Mouse (Mus musculus) heart, postnatal 0 days (tissue): ENCODE data around the gene Mafg. TPM values are rescaled to one million over a fixed set of nuclear protein-coding genes. Genes with fewer than 3 reads are reported as not detected.

ENCODE experiments used
- ATAC-seq: fragments of 200-750 bp; cut with Nextera tagmentation; 2 replicates; pipeline ENCODE4 v1.8.0; 2017; ENCODE audit warnings: low read depth, moderate number of reproducible peaks, moderate library complexity; ENCODE audit not compliant: insufficient read depth
- DNase-seq: peaks from one replicate; pipeline ENCODE4 v3.0.0-alpha.2; 2016; ENCODE audit warnings: low spot score
- H3K27ac ChIP-seq: fragments of 300-500 bp; sonication (generic); 2 replicates; pipeline ENCODE4 v1.5.1; 2014; ENCODE audit warnings: low read depth, mild to moderate bottlenecking
- H3K27me3 ChIP-seq: fragments of 300-500 bp; sonication (generic); 2 replicates; pipeline ENCODE4 v1.6.1; 2014; ENCODE audit warnings: low read length, mixed read lengths; ENCODE audit not compliant: control insufficient read depth, insufficient read depth
- H3K36me3 ChIP-seq: fragments of 300-500 bp; sonication (generic); replicated peaks from 2 replicates; pipeline ENCODE4 v1.6.1; 2014; ENCODE audit warnings: low read length, mixed read lengths; ENCODE audit not compliant: control insufficient read depth, insufficient read depth
- H3K4me1 ChIP-seq: fragments of 300-500 bp; sonication (generic); 2 replicates; pipeline ENCODE4 v1.6.1; 2014; ENCODE audit warnings: antibody characterized with exemption; ENCODE audit not compliant: control insufficient read depth, insufficient read depth
- H3K4me2 ChIP-seq: fragments of 300-500 bp; sonication (generic); 2 replicates; pipeline ENCODE4 v1.6.1; 2014; ENCODE audit warnings: low read depth, mild to moderate bottlenecking, low read length, moderate library complexity
- H3K4me3 ChIP-seq: fragments of 300-500 bp; sonication (generic); 2 replicates; pipeline ENCODE4 v1.5.1; 2014; ENCODE audit warnings: low read depth, low read length
- H3K9ac ChIP-seq: fragments of 300-500 bp; sonication (generic); replicated peaks from 2 replicates; pipeline ENCODE4 v1.6.1; 2014; ENCODE audit warnings: low read depth, low read length, mixed read lengths
- H3K9me3 ChIP-seq: fragments of 300-500 bp; sonication (generic); replicated peaks from 2 replicates; pipeline ENCODE4 v1.6.1; 2016; ENCODE audit warnings: low read length; ENCODE audit not compliant: control insufficient read depth
- CTCF ChIP-seq: IDR thresholded peaks from 2 replicates; pipeline ENCODE4 v1.5.1; 2016; ENCODE audit warnings: antibody characterized with exemption, control low read depth, low read depth
- EP300 ChIP-seq: IDR thresholded peaks from 2 replicates; pipeline ENCODE4 v1.6.1; 2016; ENCODE audit warnings: antibody characterized with exemption, low read depth
- WGBS: fragments of 180-500 bp; shearing (Covaris S2); extraction: QIAGEN DNeasy Blood & Tissue Kit; methylation state at CpG from one replicate; pipeline ENCODE4 v1.1.7; 2014; 5-methylcytosine and 5-hydroxymethylcytosine counted together
- polyA plus RNA-seq: library from polyadenylated mRNA; unstranded; fragments of >200 nt; fragmentation: Nextera tagmentation; extraction: Ambion mirVana; gene quantifications from 2 replicates; pipeline ENCODE4 v1.2.1, GENCODE M21; 2015
- total RNA-seq: library from RNA; depleted of rRNA; stranded (reverse); fragments of >200 nt; gene quantifications from 2 replicates; pipeline ENCODE4 v1.2.3, GENCODE M21; 2014; ENCODE audit warnings: low replicate concordance

Gene Mafg
- total and polyA plus RNA-seq, 2 experiments from 2014 or later = 13.6 to 37.7 TPM

- Histone ChIP-seq H3K4me1 (peaks cover 12% of the 10 kb centered on the region), H3K36me3 (peaks cover 54% of the 10 kb centered on the region), H3K9me3 (no peaks in the 10 kb centered on the region), H3K27me3 (no peaks in the 10 kb centered on the region), H3K4me3 (peak within 1 kb of the TSS; percentile 88), H3K27ac (peak within 1 kb of the TSS; percentile 84), H3K4me2 (peak within 1 kb of the TSS; percentile 99), H3K9ac (peak within 1 kb of the TSS; percentile 70)
- DNase-seq = peak; percentile 82
- ATAC-seq = peak; percentile 97
- WGBS = under 1% methylated on average over 56 of the region's 56 CpGs
- TF ChIP-seq CTCF (no peak), EP300 (peak; percentile 53; the same call in 1 of the 2 replicates)
These were observed 15.8 kb downstream of the Mafg start, which contains the start of gene Pcyt2 for GRCm38 (mm10) chr11:120617519-120618112. Gene Pcyt2 (minus strand): TSS chr11:120617936.

DNA sequence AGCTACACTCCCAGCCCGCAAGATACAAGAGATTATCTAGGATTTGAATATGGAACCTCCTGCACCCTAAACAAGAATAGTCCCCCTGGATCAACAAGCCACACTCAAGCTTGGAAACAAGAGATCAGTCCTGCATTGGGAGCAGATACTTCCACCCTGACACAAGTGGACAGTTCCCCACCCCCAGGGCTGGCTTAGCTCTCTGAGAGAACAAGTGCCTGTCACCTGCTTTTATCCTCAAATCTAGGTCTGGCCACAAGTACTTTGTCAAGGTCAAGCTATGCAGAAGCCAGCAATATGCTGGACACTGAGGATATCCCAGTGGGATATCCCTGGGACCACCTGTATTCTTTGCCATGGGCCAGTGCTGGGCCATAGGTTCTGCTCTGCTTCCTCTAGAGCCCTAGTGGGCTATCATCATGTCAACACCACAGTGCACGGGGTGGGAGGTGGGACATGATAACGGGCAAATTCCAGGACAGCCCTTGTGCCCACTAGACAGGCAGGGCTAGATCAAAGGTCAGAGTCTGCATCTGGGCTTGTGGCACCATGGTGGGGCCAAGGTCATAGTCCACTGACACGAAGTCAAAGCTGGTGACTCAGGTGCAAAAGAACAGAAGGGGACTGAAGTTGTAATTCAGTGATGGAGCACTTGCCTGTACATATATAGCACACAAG lies 16.6 kb downstream of the Mafg start:
- 36% methylated on average over 4 of the region's 4 CpGs for WGBS
- ATAC-seq (no peak), DNase-seq (no peak)
- Histone ChIP-seq H3K4me3 (peak overlapping the region; percentile 88), H3K4me1 (peaks cover 12% of the 10 kb centered on the region), H3K27ac (peak overlapping the region; percentile 84), H3K4me2 (peak overlapping the region; percentile 99), H3K9ac (peak overlapping the region; percentile 70; the same call in 1 of the 2 replicates), H3K27me3 (no peaks in the 10 kb centered on the region), H3K36me3 (peaks cover 59% of the 10 kb centered on the region), H3K9me3 (no peaks in the 10 kb centered on the region)
- TF ChIP-seq CTCF (no peak), EP300 (no peak)

DNA sequence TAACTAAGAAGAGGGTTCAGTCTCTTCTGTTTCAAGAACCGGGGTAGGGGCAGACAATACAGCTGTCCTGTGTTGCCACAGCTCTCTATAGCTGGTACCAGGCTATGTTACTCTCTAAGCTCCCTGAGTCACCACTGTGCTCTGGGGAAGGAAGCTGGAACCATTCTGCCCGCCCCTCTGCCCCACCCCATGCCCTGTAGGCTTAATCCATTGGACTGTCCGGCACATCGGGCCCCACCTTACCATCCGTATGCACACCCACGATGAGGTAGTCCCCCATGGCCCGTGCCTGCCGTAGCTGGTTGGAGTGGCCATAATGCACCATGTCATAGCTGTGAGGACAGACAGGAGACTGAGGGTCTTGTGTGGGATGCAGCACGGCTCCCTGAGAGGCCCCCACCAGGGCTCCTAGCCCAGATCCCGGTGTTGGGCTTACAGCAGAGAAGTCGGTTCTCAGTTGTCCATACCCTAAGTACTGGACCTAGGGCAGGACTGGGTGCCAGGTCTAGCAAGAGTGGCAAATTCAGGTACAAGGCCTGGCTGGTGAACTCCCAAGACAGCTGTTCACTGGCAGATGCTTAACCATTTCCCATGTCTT lies 17.7 kb downstream of the Mafg start:
- DNase-seq (no peak), ATAC-seq (no peak)
- WGBS = 90% methylated on average over 11 of the region's 11 CpGs
- H3K27me3 ChIP-seq = no peaks in the 10 kb centered on the region
- H3K27ac ChIP-seq = no peak overlapping the region
- peaks cover 59% of the 10 kb centered on the region for H3K36me3 ChIP-seq
- peaks cover 12% of the 10 kb centered on the region for H3K4me1 ChIP-seq
- no peak overlapping the region for H3K9ac ChIP-seq
- no peaks in the 10 kb centered on the region for H3K9me3 ChIP-seq
- no peak overlapping the region for H3K4me2 ChIP-seq
- H3K4me3 ChIP-seq = no peak overlapping the region
- no peak for TF ChIP-seq CTCF
- TF ChIP-seq EP300 = no peak

DNA sequence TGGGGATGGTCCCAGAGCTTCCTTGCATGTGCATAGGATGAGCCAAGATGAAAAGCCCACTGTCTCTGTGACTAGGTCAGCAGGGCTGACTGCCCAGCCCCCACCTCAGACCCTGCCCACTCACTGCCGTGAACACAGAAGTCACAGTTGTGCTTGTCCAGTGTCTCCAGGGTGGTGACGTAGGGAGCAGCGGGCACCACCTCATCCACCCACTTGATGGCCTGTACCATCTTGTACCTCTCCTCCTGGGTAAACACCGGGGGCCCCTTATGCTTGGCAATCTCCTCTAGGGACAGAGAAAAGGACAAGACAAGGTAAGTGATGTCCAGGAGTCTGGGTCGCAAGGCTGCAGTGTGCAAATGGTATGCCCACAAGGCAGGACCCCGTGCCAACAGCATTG lies 18.2 kb downstream of the Mafg start:
- Histone ChIP-seq H3K36me3 (peaks cover 58% of the 10 kb centered on the region), H3K27ac (no peak overlapping the region), H3K9ac (no peak overlapping the region), H3K4me2 (no peak overlapping the region), H3K9me3 (no peaks in the 10 kb centered on the region), H3K27me3 (no peaks in the 10 kb centered on the region), H3K4me3 (no peak overlapping the region), H3K4me1 (peaks cover 12% of the 10 kb centered on the region)
- 88% methylated on average over 6 of the region's 6 CpGs for WGBS
- ATAC-seq (no peak), DNase-seq (no peak)
- TF ChIP-seq EP300 = no peak
- TF ChIP-seq CTCF = no peak

DNA sequence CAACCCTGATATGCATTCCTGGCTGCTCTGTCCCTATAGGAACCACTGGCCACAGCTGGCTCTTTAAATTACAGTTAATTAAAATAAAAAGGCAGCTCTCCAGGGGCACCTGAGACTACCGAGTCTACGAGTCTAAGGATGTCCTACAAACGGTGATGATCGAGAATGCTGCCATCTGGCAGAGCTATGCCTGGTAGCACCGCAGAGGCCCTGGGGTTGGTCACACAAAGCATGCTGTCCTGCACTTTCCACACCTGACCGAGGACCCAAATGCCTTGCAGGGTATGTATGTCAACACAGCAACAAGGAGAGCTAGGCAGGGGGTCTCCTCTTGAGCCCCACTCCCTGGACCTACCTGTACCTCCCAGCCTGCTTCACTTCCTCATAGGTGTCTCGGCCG lies 19.4 kb downstream of the Mafg start:
- TF ChIP-seq CTCF (no peak), EP300 (no peak)
- no peak for ATAC-seq
- H3K4me1 ChIP-seq = peaks cover 13% of the 10 kb centered on the region
- WGBS = 74% methylated on average over 8 of the region's 8 CpGs
- peaks cover 50% of the 10 kb centered on the region for H3K36me3 ChIP-seq
- H3K9ac ChIP-seq = no peak overlapping the region
- no peak overlapping the region for H3K4me3 ChIP-seq
- H3K27me3 ChIP-seq = no peaks in the 10 kb centered on the region
- H3K9me3 ChIP-seq = no peaks in the 10 kb centered on the region
- no peak for DNase-seq
- H3K27ac ChIP-seq = no peak overlapping the region
- H3K4me2 ChIP-seq = no peak overlapping the region
